Mouse (Mus musculus): ENCODE results near the gene Hyal4.

The Hyal4 gene

DNA sequence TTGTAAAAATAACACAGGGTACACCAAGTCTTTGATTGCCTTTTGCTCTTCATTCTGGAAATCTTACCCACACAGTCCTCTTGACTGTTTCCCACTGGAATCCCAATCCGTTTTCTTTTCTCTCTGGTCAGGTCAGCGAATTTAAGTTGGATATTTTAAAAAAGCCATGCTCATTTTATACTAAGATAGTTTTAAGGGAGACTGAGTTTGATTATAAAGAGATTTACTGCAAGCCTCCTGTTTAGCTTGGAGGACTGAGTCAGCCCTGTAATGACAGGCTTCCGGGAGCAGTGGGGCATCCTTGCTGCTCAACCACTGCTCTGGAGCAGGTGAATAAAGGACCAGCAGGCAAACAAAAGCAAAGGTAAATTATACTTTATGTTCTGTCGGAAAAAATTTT is at the start of gene Hyal4:
Gene Hyal4 (plus strand): TSS at position 301 of the 400 bp plus-strand sequence.
- no peak for DNase-seq

- DNase-seq, result no peak
Measured at GRCm38 (mm10) chr6:24707090-24707489, 41.0 kb upstream of the Hyal4 start.

GRCm38 (mm10) chr6:24707499-24707898 is 40.6 kb upstream of the Hyal4 start:
- no peak for DNase-seq

DNA sequence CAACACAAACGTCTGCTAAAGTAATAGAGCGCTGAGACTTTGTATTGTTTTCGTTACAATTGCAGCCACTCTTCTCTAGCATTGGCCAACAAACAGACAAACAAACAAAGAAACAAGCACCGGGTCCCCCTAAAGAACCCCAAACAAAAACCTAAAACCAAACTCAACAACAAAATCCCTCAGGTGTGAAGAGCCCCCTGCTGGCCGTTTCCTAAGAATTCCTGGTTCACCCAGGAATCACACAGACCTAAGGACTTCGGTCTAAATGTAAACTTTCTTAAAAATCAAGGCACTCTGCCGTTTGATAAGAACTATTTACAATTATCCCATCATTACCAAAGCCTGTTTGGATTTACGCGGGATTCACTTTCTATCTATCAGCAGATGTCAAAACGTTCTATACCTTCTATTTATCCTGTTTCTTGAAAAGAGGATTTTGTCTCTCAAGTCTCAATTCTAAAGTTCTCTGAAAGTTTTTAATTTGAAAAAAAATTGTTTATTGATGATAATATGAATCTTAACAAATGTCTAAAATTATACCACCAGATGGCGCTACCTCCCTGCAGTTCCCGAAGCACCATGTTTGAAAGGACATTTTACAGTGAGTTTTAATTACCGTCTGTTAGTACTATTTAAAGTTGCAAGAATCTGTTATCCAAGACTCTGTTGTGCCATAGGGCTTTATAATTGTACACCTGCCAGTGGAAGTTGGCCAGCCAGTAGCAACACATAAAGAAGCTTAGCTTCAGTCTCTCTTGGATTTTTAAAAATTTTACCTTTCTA is 26.6 kb upstream of the Hyal4 start:
- DNase-seq, result peak; percentile 55 to 58

DNA sequence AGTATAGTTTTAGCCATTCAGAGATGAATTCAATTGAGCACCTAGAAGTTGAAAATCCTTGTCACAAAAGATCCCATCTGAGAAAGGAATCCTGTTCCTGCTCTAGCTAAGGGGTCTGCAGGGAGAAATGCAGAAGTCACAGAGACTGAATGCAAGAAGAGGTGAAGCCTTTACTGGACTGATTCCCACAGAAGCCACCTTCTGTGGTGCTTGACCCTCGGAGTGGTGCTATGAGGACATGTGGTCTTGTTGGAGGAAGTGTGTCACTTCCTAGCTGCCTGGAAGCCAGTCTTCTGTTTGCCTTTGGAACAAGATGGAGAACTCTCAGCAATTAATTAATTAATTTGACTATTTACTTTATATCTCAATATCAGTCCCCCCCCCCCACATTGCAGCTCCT is 20.0 kb upstream of the Hyal4 start:
- no peak for DNase-seq

GRCm38 (mm10) chr6:24732945-24733344 is 15.2 kb upstream of the Hyal4 start, which contains the start of gene Hyal6:
Hyal6 (plus strand) TSS chr6:24733245.
- DNase-seq, result no peak

- DNase-seq, result no peak
Measured at GRCm38 (mm10) chr6:24734565-24734964, 13.6 kb upstream of the Hyal4 start.

DNA sequence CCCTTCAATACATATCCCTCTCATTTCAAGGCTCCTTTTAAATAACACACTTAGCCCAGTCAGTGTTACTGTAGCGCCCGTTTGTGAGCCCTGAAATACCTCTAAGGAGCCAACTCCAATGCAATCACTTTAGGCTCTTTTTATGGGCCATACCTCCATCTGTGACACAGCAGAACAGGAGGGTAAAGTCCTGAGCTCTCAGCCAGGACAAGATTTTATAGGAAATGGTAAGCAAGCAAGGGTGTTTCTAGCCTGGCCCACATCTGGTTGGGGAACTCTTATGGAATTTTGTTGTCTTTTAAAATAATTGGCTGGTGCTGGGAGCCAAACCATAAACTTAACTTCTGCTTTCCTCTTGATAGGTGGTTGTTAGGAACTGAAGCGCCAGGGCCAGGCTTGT is 11.2 kb downstream of the Hyal4 start:
- no peak for DNase-seq

DNA sequence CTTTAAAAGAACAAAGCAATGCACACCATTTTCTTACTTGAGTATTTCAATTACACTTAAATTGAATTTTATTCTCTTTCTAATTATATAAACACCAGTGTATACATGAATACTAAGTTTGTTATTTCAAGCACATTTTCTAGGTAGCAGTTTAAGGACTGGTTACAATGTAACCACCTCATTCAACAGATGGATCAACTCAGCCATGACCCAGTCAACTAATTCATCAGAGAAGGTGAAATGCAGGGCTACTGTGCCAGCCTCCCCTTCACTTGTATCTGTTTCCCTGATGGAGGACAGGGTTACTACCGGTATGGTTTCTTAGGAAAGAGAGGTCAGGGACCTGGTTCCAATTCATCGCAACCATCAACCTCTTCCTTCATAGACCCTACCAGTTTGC is 18.1 kb downstream of the Hyal4 start:
- DNase-seq, result no peak

DNA sequence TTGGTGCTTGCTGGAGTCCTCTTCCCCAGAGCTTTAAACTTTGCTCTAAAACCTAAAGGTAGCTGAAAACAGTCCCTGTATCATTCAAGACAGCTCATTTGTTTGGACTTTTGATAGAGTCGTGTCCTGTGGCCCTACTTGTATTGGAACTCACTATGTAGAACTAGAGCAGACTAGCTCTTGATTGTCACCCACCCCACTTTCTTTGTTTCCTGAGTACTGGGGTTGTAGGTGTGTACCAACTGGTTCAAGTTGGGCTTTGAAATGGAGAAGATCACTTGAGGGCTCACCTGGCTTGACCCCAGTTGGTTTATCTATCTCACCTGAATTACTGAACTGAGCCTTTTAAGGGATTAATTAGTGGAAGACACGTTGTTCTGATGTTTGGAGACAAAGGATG is 31.1 kb downstream of the Hyal4 start:
- DNase-seq, result no peak

DNA sequence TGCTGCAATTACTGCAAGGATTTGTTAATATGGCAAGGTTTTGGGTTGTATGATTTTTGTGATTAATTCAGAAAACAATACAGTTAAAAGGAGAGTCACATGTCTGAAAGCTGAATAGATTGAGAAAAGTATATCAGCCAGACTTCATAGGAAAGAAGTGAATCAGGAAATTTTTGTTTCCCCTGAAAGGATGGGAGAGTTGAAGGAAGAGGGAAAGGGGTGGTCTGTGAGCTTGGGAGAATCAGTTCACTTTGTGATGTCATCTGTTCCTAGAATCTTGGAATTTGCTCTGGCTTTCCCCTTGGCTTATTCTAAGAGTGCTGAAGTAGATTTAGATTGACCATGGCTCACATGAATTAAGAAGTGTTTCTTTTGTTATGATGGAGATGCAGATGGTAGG is 42.8 kb downstream of the Hyal4 start, which contains the start of gene Spam1:
Gene Spam1 (plus strand): TSS at position 301 of the 400 bp plus-strand sequence.
- DNase-seq, result no peak
